Mouse (Mus musculus) gastrocnemius, adult 2 months (tissue): ENCODE results near the gene Tcl1b5. TPM values are rescaled to one million over a fixed set of nuclear protein-coding genes. Genes with fewer than 3 reads are reported as not detected.

ENCODE experiments used
- DNase-seq: peaks from one replicate; pipeline ENCODE4 v3.0.0; 2022
- H3K27ac ChIP-seq: fragments of 200-600 bp; 2 replicates; pipeline ENCODE4 v1.8.1; 2022; ENCODE audit warnings: mild to moderate bottlenecking
- H3K4me3 ChIP-seq: fragments of 200-600 bp; 2 replicates; pipeline ENCODE4 v1.8.1; 2022; ENCODE audit warnings: mild to moderate bottlenecking, moderate library complexity
- CTCF ChIP-seq: fragments of 200-600 bp; IDR thresholded peaks from 2 replicates; pipeline ENCODE4 v1.8.1; 2022; ENCODE audit warnings: antibody characterized with exemption, mild to moderate bottlenecking, moderate library complexity
- intact Hi-C: fragments of 180-260 bp; cut with DNase I; formaldehyde crosslinking; loops from one replicate; pipeline ENCODE4 v1.15.1; 2025
- total RNA-seq, 2 experiments: library from RNA; stranded (reverse); gene quantifications; 2 replicates each; pipeline ENCODE4 v1.2.3; 2021

Tcl1b5 gene
- total RNA-seq, 2 experiments from 2014 or later = not detected

- no peak overlapping the region for H3K27ac ChIP-seq
- H3K4me3 ChIP-seq = no peak overlapping the region
- no peak for TF ChIP-seq CTCF
- intact Hi-C loops = no loop called here
- DNase-seq = no peak
Measured at GRCm38 (mm10) chr12:105224621-105225320, 48.6 kb downstream of the Tcl1b5 start.

Other genes starting within 250 kb of the Tcl1b5 start
- 1 to 10 TPM; 4.1 to 4.7 TPM for gene Syne3, start 166.5 kb upstream of the Tcl1b5 start, total RNA-seq
- gene Glrx5, start 143.7 kb upstream of the Tcl1b5 start, total RNA-seq = 10 to 100 TPM; 57.2 to 72.1 TPM
- not detected for gene Tcl1b2, start 30.3 kb upstream of the Tcl1b5 start, total RNA-seq
- not detected for gene Tcl1b1, start 16.7 kb upstream of the Tcl1b5 start, total RNA-seq
- not detected for gene Tcl1b3, start 14.7 kb downstream of the Tcl1b5 start, total RNA-seq
- not detected for gene Tcl1b4, start 25.6 kb downstream of the Tcl1b5 start, total RNA-seq
- not detected for gene Tcl1, start 46.4 kb downstream of the Tcl1b5 start, total RNA-seq
- not detected for gene Tunar, start 157.5 kb downstream of the Tcl1b5 start, total RNA-seq